Mouse (Mus musculus): ENCODE results near the gene Cbx5.
A peak's percentile ranks its signal among the peaks of the same experiment; 100 is the strongest.

Cbx5 gene

DNA sequence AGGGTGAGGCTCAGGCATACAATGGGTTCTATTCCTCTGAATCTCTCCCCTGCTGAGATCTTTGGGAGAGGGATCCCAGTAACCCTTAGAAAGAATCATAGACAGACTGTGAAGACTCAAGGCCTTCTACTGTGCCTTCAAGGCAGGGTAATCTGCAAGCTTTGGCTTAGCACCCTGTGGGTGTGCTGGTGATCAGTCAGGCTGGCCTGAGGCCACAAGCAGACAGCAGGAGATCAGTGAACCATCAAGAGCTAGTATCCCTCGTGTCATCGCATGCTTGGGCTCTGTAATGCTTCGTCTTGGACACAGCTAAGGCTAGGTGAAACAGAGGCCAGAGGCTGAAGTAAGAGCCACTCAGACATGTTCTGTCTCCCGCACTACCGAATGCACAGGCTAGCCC, 66.4 kb downstream of the Cbx5 start:
- DNase-seq (ENCODE audit: low spot score in 2 of 2) = no peak

DNA sequence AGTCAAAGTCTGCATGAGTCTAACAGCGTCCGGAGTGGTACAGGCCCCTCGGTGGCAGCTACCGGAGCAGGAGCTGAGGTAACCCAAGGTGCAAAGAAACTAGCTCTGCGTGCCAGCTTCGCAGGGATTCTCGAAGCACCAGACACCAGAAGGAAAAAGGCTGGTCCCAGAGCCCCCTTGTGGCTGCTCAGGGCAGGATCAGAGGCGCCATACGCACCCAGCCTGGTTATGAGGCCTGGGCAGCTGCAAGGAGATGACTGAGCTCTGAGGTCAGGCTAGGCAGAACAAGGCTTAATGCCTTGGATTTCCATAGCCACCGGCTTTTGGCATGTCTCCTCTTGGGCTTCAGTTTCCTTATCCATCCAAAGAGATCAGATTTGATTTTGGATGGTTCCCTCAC, 67.1 kb downstream of the Cbx5 start:
- peak in 1 of 2 experiments; percentile 50 for DNase-seq (ENCODE audit: low spot score in 2 of 2)

DNA sequence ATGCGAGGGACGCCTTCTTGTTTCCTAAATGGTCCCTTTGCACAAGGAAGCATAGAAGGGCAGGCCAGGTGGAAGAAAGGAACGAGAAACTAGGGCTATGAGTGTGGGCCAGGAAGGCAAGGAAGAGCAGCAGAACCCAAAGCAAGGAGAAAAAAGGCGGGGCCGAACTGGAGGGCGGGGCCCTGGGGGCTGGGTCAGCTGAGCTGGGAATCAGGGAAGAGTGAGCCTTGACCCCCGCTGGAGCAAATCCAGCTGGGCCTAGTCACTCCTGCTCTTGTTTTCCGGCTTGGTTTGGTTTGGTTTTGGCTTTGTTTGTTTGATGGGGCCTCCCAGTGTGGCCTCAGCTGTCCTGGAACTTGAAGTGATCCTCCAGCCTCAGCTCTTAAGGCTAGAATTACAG, 68.3 kb downstream of the Cbx5 start:
- DNase-seq (ENCODE audit: low spot score in 2 of 2) = no peak

DNA sequence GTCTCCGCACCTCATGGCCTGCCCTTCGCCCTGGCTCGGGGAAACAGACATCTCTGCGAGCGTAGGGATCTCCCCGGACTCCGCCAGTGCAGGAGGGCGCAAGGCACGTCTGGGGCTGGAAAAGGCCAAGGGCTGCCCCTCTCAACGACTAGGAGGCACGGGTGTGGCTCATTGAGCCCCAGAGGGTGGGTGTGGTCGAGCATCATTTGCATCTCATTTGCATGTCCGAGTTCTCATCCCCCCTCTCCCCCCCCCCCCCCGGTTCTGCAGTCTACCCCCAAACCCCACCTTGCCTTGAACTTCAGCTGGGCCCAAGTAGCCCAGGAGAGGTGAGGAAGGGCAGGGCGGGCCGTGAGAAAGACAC, 69.3 kb downstream of the Cbx5 start:
- DNase-seq (ENCODE audit: low spot score in 2 of 2) = no peak

DNA sequence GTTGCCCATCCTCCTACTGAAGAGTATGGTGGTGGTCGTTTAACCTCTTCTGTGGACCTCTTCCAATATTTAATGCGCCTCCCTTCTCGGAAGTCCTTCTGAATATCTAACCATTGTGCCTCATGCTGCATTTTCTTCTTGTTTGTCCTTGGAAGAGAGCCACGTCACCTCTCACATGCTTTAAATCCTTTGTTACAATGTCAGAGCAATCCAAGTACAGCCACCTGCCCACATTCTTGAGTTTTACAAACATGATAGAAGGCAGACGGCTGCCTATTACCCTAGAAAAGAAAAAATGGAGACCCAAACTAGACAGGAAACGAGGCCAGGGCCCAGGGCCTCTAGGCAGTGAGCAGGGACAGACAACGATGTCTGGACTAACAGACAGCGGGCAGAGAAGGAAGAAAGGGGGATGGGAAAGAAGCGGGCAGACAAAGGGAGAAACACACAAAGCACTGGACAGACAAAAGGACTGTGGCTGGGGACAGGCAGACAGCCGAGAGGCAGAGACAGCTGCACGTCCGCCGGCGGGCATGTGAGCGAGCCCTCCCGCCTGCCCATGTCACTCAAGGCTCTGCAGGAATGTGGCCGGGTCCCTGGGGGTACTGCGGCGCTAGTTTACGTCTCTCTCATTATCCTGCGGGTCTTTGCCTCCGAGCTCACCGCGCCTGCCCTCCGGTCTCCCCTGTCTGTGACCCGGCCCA, 69.9 kb downstream of the Cbx5 start:
- DNase-seq (ENCODE audit: low spot score in 2 of 2) = no peak

DNA sequence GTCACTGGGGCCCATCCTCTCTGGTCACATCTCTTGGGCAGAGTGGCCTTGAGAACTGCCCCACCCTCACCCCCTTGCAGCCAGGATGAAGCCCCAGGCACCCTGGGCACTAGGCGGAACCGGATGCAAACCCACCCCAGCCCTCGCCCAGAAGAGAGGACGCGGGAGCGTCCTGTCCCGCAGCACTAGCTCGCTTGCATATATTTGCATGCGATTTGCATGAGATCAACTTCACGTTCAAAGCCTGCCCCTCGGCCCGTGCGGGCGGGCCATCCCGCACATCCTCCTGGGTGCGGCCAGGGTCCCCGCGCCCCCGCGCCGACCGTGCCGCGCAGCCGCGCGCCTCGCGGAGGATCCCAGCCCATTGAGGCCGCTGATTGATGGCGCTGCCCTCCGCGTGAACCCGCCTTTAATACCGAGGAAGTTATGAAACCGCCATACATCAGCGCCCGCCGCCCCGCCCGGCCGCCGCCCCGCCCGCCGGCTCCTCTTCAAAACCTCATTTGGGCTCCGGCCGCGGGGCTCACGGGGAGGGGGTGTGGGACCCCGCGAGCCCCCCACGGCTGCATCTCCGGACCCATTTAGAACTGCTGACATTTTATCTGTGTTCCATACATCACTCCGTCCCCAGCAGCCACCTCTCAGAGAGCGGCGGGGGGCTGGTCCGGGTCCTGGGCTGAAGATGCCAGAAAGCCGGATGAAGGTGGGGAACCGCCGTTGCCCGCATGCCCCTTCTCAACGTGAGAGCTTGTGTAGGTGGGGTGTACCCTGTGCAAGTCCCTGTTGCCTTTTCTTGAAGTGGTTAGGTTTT, 70.6 kb downstream of the Cbx5 start:
- DNase-seq (ENCODE audit: low spot score in 2 of 2) = no peak

DNA sequence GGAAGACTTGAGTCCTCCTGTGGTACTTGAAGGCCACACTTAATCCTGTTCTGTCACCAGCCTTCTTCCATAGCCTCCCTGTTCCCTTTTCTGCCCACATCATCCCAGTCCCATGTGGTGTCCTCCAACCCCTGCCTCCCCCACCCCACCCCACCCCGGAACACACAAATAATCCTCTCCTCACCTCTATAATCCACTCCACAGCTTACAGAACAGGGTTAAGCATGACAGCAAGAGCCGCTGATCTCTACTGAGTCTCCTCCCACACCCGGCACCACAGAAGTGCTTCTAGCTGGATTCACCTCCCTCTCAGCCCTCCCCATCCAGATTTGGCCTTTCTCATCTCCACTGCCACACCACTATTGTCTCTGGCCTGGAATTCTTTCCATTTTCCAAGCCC, 71.8 kb downstream of the Cbx5 start:
- DNase-seq (ENCODE audit: low spot score in 2 of 2) = no peak

DNA sequence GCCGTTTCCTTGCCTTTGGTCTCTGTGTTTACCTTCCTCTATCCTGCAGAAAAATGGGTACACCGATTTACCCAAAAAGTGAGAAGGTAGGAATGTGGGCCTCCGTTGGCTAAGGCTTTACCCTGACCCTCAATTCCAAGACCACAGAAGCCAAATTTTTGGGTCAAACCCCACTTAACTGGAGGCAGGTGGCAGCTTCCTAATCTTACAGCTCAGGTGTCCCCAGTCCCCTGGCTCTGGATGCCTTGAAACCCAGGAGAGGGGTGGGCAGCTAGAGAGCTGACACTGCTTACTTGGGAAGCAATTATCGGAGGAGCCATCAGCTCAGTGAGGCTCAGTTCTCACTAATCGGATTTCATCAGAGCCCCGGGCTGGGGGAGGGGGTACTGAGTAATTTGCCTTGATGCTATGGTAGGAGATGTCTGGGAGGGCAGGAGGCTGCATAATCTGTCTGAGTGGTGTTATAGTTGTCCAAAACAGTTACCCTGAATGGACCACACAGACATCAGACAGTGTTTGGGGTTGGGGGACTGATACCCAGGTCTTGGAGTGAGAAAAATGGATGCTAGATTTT, 72.5 kb downstream of the Cbx5 start, which contains the start of gene Smug1:
Gene Smug1, minus strand, starts transcription at position 51 of the 574 bp plus-strand sequence.
- no peak for DNase-seq (ENCODE audit: low spot score in 2 of 2)

DNA sequence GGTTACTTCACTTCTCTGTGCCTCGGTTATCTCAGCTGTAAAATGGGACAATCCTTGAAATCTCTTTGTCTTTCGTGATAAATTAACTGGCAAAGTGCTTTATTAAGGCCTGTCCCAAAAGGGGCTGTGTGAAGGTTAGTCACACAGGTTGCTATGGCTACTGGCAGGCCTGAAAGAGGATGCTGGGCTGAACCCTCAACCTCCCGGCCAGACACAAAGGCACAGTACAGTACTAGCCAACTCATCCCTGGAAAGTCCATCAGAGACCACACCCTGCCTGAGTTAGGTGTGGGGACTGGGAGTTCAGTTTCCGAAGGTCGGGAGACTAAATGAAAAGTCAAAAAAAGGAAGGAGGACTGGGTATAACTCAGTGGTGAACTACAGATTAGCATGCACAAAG, 73.7 kb downstream of the Cbx5 start:
- no peak for DNase-seq (ENCODE audit: low spot score in 2 of 2)

DNA sequence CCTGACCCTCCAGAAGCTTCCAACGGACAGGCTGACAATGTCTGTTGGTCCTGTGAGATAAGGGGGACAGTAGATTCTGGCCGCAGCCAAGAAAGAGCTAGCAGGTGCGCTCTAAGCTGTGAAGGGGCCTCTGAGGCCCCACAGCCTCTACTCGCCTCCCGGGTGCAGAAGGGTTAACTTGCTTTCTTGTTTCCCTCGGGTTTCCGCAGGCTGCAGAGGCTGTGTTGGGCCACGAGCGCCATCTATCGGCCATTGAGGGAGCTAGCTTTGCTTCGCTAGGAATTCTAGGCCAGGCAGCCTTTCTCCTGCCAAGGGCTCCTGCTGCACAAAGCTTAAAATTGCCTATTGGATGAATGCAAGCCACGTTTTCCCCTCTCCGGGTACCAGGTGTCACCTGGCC, 74.2 kb downstream of the Cbx5 start:
- peak; percentile 55 to 91 for DNase-seq (ENCODE audit: low spot score in 2 of 2)

DNA sequence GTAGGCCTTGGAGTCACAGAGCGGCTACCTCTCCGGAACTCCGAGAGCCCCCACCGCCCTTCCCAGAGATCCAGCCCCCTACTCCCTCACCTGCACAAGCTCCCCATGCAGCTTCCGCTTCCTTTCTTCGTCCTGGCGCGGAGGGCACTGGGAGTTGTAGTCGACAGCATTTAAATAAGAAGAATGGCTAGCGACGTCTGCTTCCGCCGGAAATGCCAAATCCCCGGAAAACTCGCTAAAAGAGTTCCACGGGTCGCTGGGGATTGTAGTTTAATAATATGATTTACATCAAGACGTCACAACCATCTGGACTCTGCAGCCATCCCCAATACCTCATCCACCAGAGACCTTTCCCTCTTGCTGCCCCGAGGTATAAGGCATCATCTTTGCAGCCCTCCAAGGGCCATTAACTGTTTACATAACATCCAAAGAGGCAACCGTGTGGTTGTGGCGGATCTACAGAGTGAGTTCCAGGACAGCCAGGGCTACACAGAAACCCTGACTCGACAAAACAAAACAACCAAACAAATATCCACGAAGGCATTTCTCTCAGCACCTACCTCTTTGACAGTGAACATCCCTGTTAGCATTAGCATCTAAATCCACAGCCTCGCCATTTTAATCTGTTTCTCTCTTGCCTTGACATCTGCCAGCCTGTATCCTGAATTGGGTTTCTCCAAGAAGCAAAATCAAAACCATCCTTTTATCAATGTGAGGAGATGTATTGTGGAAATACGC, 76.3 kb downstream of the Cbx5 start:
- DNase-seq (ENCODE audit: low spot score in 2 of 2) = peak; percentile 83 to 95

DNA sequence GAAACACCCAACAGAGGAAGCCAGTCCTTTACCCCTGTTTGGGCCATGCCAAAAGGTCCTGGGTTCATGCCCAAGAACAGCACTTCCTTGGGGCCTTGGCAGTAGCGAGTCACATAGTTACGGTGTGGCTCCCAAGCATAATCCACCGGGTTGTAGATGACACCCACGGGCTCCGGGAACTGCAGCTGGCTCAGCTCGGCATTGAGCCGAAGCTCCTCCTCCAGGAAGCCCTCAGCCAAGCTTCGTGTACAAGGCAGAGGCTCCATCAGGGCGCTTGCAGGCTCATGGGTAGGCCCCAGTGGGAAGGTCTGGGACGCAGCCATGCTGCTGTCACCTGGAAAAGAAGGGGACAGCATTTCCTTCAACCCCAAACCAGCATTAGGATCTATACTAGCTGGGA, 82.0 kb downstream of the Cbx5 start:
- DNase-seq (ENCODE audit: low spot score in 2 of 2) = peak in 1 of 2 experiments; percentile 54

DNA sequence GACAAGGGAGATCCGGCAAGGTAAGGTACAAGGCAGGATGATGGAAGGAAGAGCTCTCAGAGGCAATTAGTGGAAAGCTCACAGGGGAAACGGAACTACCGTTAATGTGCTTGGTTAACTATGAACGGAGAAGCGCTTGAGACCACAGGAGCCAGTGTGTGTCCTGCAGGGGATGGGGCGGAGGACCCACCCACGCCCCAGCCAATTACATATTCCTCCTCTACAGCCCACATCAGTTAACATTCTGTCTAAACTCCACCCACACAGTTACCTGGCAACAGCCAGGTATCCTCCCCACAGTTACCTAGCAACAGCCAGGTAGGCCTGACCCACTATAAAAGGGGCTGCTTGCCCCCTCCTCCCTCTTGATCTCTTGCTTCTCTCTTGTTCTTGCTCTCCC, 82.7 kb downstream of the Cbx5 start:
- DNase-seq (ENCODE audit: low spot score in 2 of 2) = no peak

DNA sequence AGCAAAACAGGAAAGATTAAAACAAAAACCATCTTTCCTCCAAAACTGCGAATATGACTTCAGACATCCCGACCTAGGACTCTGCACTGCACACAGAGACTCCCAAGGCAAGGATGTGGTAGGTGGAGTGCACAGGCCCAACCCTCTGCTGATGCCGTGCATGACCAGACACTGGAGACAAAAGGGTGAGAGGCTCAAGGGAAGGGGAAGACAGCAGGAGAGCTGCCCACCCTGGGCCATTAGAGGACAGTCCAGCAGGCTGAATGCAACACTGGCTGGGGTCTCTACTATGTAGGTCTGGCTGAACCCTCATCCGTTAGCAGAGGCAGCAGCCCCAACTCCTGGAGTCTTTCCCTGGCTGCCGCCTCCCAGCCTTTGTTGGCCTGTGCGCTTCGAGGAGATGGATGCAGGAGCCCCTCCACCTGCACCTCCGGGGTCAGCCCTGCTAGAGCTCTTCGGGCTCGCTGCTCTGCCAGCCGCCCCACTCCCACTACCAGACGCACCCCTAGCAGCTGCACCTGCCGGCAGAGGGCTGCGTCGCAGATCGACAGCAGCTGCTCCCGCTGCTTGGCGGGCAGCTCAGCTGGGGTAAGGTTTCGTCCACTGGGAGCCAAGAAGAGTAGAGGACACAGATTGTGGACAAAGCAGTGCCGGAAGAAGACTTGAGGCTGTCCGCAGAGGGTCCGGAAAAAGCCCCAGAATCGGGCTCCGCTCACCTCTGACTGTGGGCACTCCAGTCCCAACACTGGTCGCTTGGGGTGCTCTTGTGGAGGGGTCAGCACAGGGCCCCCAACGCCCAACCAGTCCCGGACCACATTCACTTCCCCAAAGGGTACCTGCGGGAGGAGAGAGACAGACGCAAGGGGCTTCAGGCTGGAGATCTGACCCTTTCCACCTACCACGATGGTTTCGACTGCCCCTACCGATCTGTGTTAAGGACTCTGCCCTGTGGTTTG, 84.0 kb downstream of the Cbx5 start:
- no peak for DNase-seq (ENCODE audit: low spot score in 2 of 2)

DNA sequence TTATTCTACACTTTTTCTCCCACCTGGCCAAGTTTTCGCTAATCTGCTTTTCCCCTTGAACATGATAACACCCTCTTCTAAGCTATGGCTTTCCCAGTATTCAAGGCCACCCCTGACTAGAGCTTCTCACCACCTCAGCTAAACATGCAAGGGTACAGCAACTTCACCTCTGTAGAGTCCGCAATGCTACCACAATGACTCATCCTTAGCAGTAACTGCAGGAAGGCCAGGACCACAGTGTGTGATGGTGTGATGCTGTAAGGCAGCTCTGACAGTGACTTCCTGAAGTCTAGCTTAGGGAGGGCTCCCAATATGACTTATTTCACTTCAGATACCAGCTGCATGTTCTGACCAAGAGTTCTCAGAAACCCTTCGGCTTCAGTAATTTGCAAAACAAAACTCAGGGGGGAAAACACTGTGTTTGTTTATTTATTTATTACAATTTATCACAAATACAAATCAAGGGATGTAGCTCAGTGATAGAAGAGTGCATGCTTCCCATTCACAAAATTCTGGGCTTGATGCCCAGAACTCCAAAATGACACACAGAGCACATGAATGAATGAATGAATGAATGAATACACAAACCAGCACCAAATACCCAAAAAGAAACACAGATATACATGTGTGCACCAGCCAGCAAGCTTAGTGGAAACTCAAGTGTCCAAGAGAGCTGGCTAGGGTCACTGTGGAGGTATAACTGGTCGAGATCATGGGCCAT, 86.6 kb downstream of the Cbx5 start:
- no peak for DNase-seq (ENCODE audit: low spot score in 2 of 2)

DNA sequence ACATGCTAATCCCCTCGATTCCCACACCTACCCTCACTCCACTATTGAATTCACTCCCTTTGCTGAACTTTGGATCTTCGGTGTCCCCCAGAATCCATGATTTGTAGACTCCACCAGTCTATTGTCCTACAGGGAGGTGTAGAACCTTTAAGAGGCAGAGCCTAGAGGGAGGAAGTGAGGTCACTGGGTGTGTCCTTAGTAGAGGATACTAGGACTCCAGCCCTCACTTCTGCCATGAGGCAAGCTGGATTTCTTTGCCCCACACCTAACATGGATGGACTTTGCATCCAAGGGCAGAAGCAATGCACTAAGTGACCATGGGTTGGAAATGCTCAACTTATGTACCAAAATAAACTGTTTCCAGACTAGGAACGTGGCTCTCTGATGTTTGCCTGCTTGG, 87.2 kb downstream of the Cbx5 start:
- DNase-seq (ENCODE audit: low spot score in 2 of 2) = no peak

DNA sequence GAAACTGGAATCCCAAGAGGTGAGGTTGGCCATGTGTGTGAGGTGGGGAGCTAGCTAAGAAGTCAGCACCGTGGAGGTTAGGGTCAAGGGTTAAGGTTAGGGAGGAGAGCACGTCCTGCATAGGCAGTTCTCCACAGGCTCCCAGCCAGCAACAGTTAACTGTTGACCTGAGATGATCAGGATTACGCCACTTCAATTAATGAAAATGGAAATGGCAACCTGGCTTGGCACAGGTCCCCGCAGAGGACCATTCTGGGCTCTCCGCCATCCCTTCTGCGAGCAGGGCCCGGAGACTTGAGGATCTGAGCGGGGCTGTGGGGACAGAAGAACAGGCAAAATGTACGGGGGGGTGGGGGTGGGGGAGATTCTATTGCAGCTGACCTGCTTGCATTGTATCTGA, 91.8 kb downstream of the Cbx5 start:
- no peak for DNase-seq (ENCODE audit: low spot score in 2 of 2)

DNA sequence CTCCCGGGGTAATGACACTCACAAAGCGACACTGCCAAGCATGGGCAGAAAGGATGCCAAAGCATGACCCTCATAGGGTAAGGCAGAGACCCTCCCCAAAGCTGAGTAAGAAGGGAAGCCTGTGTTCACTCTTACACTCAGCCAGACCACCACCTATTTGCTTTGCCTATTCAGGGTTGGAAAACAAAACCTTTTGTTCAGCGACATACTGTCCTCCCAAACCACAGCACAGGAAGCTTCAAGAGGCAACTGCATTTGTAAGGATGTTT, 92.3 kb downstream of the Cbx5 start:
- no peak for DNase-seq (ENCODE audit: low spot score in 2 of 2)

DNA sequence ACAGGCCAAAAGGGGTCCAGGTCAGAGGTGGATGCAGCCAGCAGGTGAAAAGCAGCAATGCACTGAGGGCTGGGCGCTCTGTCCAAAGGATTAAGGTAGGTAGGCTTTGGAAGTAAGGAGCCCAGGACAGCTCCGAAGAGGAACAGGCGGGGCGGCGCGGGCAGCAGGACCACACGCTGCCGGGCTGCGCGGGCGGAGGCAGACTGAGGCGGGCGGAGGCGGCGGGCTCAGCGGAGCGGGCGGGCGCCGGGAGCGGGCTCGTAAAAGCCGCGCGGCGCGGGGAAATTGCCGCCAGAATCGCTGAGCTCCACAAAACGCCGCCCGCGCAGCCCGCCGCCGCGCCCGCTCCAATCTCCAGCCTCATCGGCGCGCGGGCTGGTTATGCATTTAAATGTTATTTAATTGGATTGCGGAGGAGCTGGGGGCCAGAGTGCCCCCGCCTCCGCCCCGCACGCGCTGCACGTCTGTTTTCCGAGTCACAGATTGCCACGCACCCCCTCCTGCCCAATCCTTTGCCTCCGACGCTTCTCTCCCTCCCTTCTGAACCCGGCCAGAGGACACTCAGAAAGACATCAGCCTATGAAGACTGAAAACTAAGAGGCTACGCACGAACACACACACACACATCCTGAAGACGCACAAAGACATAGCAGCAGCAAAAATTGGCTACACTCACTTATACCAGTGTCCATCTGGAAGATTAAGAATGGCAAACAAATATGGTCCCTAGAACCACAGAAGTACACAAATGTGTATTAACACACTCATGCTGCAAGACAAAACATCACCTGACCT, 92.8 kb downstream of the Cbx5 start:
- DNase-seq (ENCODE audit: low spot score in 2 of 2) = peak in 1 of 2 experiments; percentile 68
